Mouse (Mus musculus) hindbrain, postnatal 0 days (tissue): Measurements from ENCODE around the gene Trim47. TPM values are rescaled to one million over a fixed set of nuclear protein-coding genes. Genes with fewer than 3 reads are reported as not detected.

Experiments
- ATAC-seq: fragments of 200-750 bp; cut with Nextera tagmentation; 2 replicates; pipeline ENCODE4 v1.8.0; 2017; ENCODE audit warnings: mild to moderate bottlenecking, moderate TSS enrichment, moderate library complexity
- DNase-seq: peaks from one replicate; pipeline ENCODE4 v3.0.0-alpha.2; 2015; ENCODE audit warnings: low spot score
- H3K27ac ChIP-seq: fragments of 300-500 bp; sonication (generic); 2 replicates; pipeline ENCODE4 v1.5.1; 2014; ENCODE audit warnings: mild to moderate bottlenecking
- H3K27me3 ChIP-seq: fragments of 300-500 bp; sonication (generic); 2 replicates; pipeline ENCODE4 v1.6.1; 2014; ENCODE audit warnings: low read length, mixed read lengths; ENCODE audit not compliant: insufficient read depth
- H3K36me3 ChIP-seq: fragments of 300-500 bp; sonication (generic); 2 replicates; pipeline ENCODE4 v1.6.1; 2014; ENCODE audit warnings: low read length, mixed read lengths; ENCODE audit not compliant: insufficient read depth
- H3K4me1 ChIP-seq: fragments of 300-500 bp; sonication (generic); 2 replicates; pipeline ENCODE4 v1.6.1; 2014; ENCODE audit warnings: antibody characterized with exemption, low read length, mixed read lengths; ENCODE audit not compliant: insufficient read depth
- H3K4me2 ChIP-seq: fragments of 300-500 bp; sonication (generic); 2 replicates; pipeline ENCODE4 v1.6.1; 2014; ENCODE audit warnings: low read depth, mild to moderate bottlenecking, low read length, moderate library complexity, mixed read lengths
- H3K4me3 ChIP-seq: fragments of 300-500 bp; sonication (generic); 2 replicates; pipeline ENCODE4 v1.5.1; 2014; ENCODE audit warnings: low read length
- H3K9ac ChIP-seq: fragments of 300-500 bp; sonication (generic); replicated peaks from 2 replicates; pipeline ENCODE4 v1.6.1; 2014; ENCODE audit warnings: mild to moderate bottlenecking, low read length, moderate library complexity, mixed read lengths
- H3K9me3 ChIP-seq: fragments of 300-500 bp; sonication (generic); 2 replicates; pipeline ENCODE4 v1.6.1; 2016; ENCODE audit warnings: low read length, mixed read lengths
- CTCF ChIP-seq: IDR thresholded peaks from 2 replicates; pipeline ENCODE4 v1.5.1; 2016; ENCODE audit warnings: antibody characterized with exemption, control low read depth, low read depth
- WGBS: fragments of 180-500 bp; shearing (Covaris S2); extraction: QIAGEN DNeasy Blood & Tissue Kit; methylation state at CpG from one replicate; pipeline ENCODE4 v1.1.7; 2014; 5-methylcytosine and 5-hydroxymethylcytosine counted together
- polyA plus RNA-seq: library from polyadenylated mRNA; unstranded; fragments of >200 nt; fragmentation: Nextera tagmentation; extraction: Ambion mirVana; gene quantifications from 2 replicates; pipeline ENCODE4 v1.2.1, GENCODE M21; 2015
- total RNA-seq: library from RNA; depleted of rRNA; stranded (reverse); fragments of >200 nt; gene quantifications from 2 replicates; pipeline ENCODE4 v1.2.3, GENCODE M21; 2014

The Trim47 gene
- total and polyA plus RNA-seq, 2 experiments from 2014 or later, result 9.5 to 17.0 TPM

GRCm38 (mm10) chr11:116064187-116064867 lies 62.7 kb downstream of the Trim47 start:
- ATAC-seq (no peak), DNase-seq (no peak)
- H3K9ac ChIP-seq, result no peak overlapping the region
- H3K27ac ChIP-seq, result no peak overlapping the region
- H3K4me3 ChIP-seq, result no peak overlapping the region
- H3K36me3 ChIP-seq, result peaks cover 11% of the 10 kb centered on the region
- WGBS, result 60% methylated on average over 23 of the region's 23 CpGs
- no peak for TF ChIP-seq CTCF
- no peaks in the 10 kb centered on the region for H3K9me3 ChIP-seq
- H3K4me2 ChIP-seq, result no peak overlapping the region
- H3K27me3 ChIP-seq, result no peaks in the 10 kb centered on the region
- 0 out of 2 replicates have a peak, but pooled peaks cover 4% of the 10 kb centered on the region for H3K4me1 ChIP-seq

GRCm38 (mm10) chr11:116063562-116063961 lies 63.4 kb downstream of the Trim47 start:
- H3K36me3 ChIP-seq, result peaks cover 18% of the 10 kb centered on the region
- no peaks in the 10 kb centered on the region for H3K27me3 ChIP-seq
- no peak overlapping the region for H3K9ac ChIP-seq
- H3K4me3 ChIP-seq, result no peak overlapping the region
- ATAC-seq (peak; percentile 39; the same call in 1 of the 2 replicates), DNase-seq (peak; percentile 57)
- WGBS, result 42% methylated on average over 13 of the region's 13 CpGs
- H3K27ac ChIP-seq, result peak overlapping the region; percentile 36; the same call in 1 of the 2 replicates
- no peak overlapping the region for H3K4me2 ChIP-seq
- H3K9me3 ChIP-seq, result no peaks in the 10 kb centered on the region
- 0 out of 2 replicates have a peak, but pooled peaks cover 4% of the 10 kb centered on the region for H3K4me1 ChIP-seq
- TF ChIP-seq CTCF, result no peak

- Histone ChIP-seq H3K4me1 (0 out of 2 replicates have a peak, but pooled peaks cover 4% of the 10 kb centered on the region), H3K4me2 (no peak overlapping the region), H3K27me3 (no peaks in the 10 kb centered on the region), H3K36me3 (peaks cover 29% of the 10 kb centered on the region), H3K4me3 (no peak overlapping the region), H3K9me3 (no peaks in the 10 kb centered on the region), H3K9ac (no peak overlapping the region), H3K27ac (peak overlapping the region; percentile 17; the same call in 1 of the 2 replicates)
- WGBS, result 41% methylated on average over 8 of the region's 8 CpGs
- ATAC-seq, result no peak
- no peak for DNase-seq
- no peak for TF ChIP-seq CTCF
These were observed 64.5 kb downstream of the Trim47 start for GRCm38 (mm10) chr11:116062521-116062920.

- H3K4me3 ChIP-seq, result no peak overlapping the region
- 0 out of 2 replicates have a peak, but pooled peaks cover 4% of the 10 kb centered on the region for H3K4me1 ChIP-seq
- peak overlapping the region; percentile 17; the same call in 1 of the 2 replicates for H3K27ac ChIP-seq
- no peaks in the 10 kb centered on the region for H3K9me3 ChIP-seq
- no peak overlapping the region for H3K4me2 ChIP-seq
- DNase-seq, result no peak
- no peak for TF ChIP-seq CTCF
- WGBS, result 82% methylated on average over 13 of the region's 13 CpGs
- no peak for ATAC-seq
- H3K36me3 ChIP-seq, result peaks cover 35% of the 10 kb centered on the region
- no peaks in the 10 kb centered on the region for H3K27me3 ChIP-seq
- no peak overlapping the region for H3K9ac ChIP-seq
These were observed 65.2 kb downstream of the Trim47 start for GRCm38 (mm10) chr11:116061641-116062415.

GRCm38 (mm10) chr11:116060596-116060995 lies 66.4 kb downstream of the Trim47 start:
- Histone ChIP-seq H3K4me2 (no peak overlapping the region), H3K9me3 (no peaks in the 10 kb centered on the region), H3K9ac (no peak overlapping the region), H3K4me1 (0 out of 2 replicates have a peak, but pooled peaks cover 4% of the 10 kb centered on the region), H3K27me3 (no peaks in the 10 kb centered on the region), H3K36me3 (peaks cover 47% of the 10 kb centered on the region), H3K4me3 (no peak overlapping the region), H3K27ac (no peak overlapping the region)
- no peak for ATAC-seq
- 80% methylated on average over 9 of the region's 9 CpGs for WGBS
- TF ChIP-seq CTCF, result no peak
- DNase-seq, result no peak

- H3K36me3 ChIP-seq, result peaks cover 56% of the 10 kb centered on the region
- H3K9ac ChIP-seq, result no peak overlapping the region
- DNase-seq, result no peak
- WGBS, result 92% methylated on average over 11 of the region's 11 CpGs
- no peaks in the 10 kb centered on the region for H3K27me3 ChIP-seq
- no peaks in the 10 kb centered on the region for H3K9me3 ChIP-seq
- no peak overlapping the region for H3K4me3 ChIP-seq
- no peak overlapping the region for H3K4me2 ChIP-seq
- no peak for TF ChIP-seq CTCF
- H3K27ac ChIP-seq, result no peak overlapping the region
- no peak for ATAC-seq
- 0 out of 2 replicates have a peak, but pooled peaks cover 4% of the 10 kb centered on the region for H3K4me1 ChIP-seq
These were observed 67.4 kb downstream of the Trim47 start for GRCm38 (mm10) chr11:116059691-116060025.
